Mouse (Mus musculus): Measurements from ENCODE around the gene Mex3b.

The Mex3b gene

DNA sequence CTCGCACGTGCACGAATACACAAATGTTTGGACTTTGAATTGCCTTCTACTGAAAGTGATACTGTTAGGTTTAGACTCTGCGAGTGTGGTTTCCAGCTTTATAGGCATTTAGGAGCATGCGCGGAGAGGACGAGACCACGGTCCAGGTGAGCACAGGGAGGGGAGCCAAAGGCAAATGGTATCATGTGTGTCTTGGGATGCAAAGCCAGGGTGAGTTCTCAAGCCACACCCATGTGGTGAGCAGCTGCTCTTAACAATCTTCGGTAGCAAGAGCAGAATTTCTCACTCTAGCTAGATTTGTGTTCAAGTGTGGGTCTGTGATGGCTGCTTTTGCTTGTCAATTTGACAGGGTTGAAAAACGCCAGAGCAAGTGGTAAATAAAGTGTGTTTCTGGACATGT lies 44.4 kb downstream of the Mex3b start:
- in situ Hi-C loops (cut with MboI, MseI) = no loop called here

DNA sequence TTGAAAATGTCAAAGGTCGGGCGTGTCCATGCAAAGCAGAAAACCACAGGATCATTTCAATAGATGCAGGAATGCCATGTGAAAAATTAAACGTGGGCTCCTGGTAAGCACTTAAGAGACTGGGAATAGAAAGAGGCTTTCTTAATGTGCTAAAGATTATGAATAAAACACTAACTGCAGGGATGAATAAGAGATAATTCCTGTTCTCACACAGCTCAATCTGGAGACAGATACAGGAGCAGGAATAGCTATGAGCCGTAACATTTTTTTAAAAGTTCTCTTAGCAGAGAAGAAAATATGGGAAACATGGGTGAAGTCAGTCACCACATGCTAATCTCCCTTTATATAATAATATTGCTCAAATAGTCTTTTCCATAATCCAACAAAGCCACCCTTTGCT lies 47.2 kb downstream of the Mex3b start:
- in situ Hi-C loops (cut with MboI, MseI) = no loop called here

Data from T-helper 17 cell (primary cell).